In the genomic region with DNA sequence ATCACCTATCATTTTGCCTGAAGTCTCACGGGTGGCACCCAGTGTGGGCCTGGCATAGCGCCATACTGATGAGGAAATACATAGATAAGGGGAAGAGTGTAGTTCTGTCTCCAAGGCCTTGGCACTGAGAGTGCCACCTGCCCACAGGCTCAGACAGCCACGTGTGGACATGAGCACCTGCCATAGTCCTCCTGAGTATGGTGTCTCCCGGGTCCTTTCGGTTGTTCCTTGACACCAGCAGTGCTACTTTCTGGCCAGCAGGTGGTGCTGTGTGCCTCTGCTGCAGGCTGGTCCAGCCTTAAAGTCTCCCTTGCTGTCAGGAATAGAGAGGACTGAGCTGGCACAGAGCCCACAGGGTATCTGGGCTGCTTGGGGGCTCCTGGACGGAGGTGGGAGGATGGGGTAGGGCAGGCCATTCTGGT, we compare ENCODE assay signal across 8 mouse cellular contexts. TPM values are rescaled to one million over a fixed set of nuclear protein-coding genes. Genes with fewer than 3 reads are reported as not detected.
A peak's percentile ranks its signal among the peaks of the same experiment; 100 is the strongest.
DNase-seq lines count a peak whose midpoint lies in the region; ATAC-seq and TF ChIP-seq lines count a peak whose summit lies in the region.

No protein-coding gene starts in this region.

- ATAC-seq in kidney, embryonic 14.5 days (ENCODE audit: low FRiP score, low TSS enrichment): peak; percentile 78

- DNase-seq in A20 (ENCODE audit: low read depth, low spot score) (peak; percentile 94), liver (peak; percentile 88)
- DNase-seq in heart, embryonic 10.5 days (ENCODE audit: low spot score): peak; percentile 96
- peak; percentile 48 to 75 for DNase-seq in monocyte, adult 2 months (ENCODE audit: low read depth in 1 of 2, low spot score in 2 of 2)
- peak; percentile 67 to 84 for DNase-seq in spleen, postnatal 14 days (ENCODE audit: low spot score in 2 of 2)

- H3K4me2 ChIP-seq in kidney, embryonic 14.5 days (replicated peaks; ENCODE audit: low read depth, low read length): no peak overlapping the region

- no peak overlapping the region for H3K4me3 ChIP-seq in bone marrow macrophage, adult 2 months (ENCODE audit: insufficient read depth, low read length)
- H3K4me3 ChIP-seq in embryonic fibroblast, embryonic 13.5 days (ENCODE audit: insufficient read depth, low read length): no peak overlapping the region
- H3K4me3 ChIP-seq in heart, embryonic 10.5 days: peak overlapping the region; percentile 53
- no peak overlapping the region for H3K4me3 ChIP-seq in kidney, embryonic 14.5 days (ENCODE audit: low read length)

- WGBS in heart, embryonic 10.5 days: 16% methylated on average over 6 of the region's 6 CpGs
- 18% methylated on average over 6 of the region's 6 CpGs for WGBS in kidney, embryonic 14.5 days

- TF ChIP-seq CTCF in bone marrow macrophage, adult 2 months (IDR thresholded peaks at IDR 0.05; ENCODE audit: low read depth, low read length): peak; percentile 83
- peak; percentile 99 for TF ChIP-seq CTCF in embryonic fibroblast, embryonic 13.5 days (IDR thresholded peaks at IDR 0.05; ENCODE audit: borderline replicate concordance, insufficient read depth, low read length)

- no peak overlapping the region for H3K9ac ChIP-seq in kidney, embryonic 14.5 days (ENCODE audit: low read depth, low read length)

- peak overlapping the region; percentile 88; the same call in 1 of the 2 replicates for H3K27ac ChIP-seq in bone marrow macrophage, adult 2 months (ENCODE audit: insufficient read depth, low read depth, low read length)
- H3K27ac ChIP-seq in embryonic fibroblast, embryonic 13.5 days (ENCODE audit: insufficient read depth, low read length): no peak overlapping the region
- H3K27ac ChIP-seq in heart, embryonic 10.5 days: peak overlapping the region; percentile 94
- H3K27ac ChIP-seq in kidney, embryonic 14.5 days (ENCODE audit: low read depth, low read length): no peak overlapping the region; the same call in 1 of the 2 replicates

- no peaks in the 10 kb centered on the region for H3K36me3 ChIP-seq in heart, embryonic 10.5 days
- no peaks in the 10 kb centered on the region for H3K36me3 ChIP-seq in kidney, embryonic 14.5 days (ENCODE audit: control insufficient read depth, insufficient read depth, low read length)

- H3K4me1 ChIP-seq in bone marrow macrophage, adult 2 months (ENCODE audit: control insufficient read depth, insufficient read depth, low read length): peaks cover 62% of the 10 kb centered on the region
- peaks cover 4% of the 10 kb centered on the region; the same call in 1 of the 2 replicates for H3K4me1 ChIP-seq in embryonic fibroblast, embryonic 13.5 days (ENCODE audit: control insufficient read depth, insufficient read depth, low read length)
- H3K4me1 ChIP-seq in heart, embryonic 10.5 days: peaks cover 63% of the 10 kb centered on the region
- H3K4me1 ChIP-seq in kidney, embryonic 14.5 days (ENCODE audit: control insufficient read depth, insufficient read depth, low read length): peaks cover 23% of the 10 kb centered on the region

- no peak for TF ChIP-seq POLR2A in bone marrow macrophage, adult 2 months (IDR thresholded peaks at IDR 0.05; ENCODE audit: borderline replicate concordance, low read depth, low read length)
- TF ChIP-seq POLR2A in embryonic fibroblast, embryonic 13.5 days (IDR thresholded peaks at IDR 0.05; ENCODE audit: low read depth, low read length): no peak

- H3K9me3 ChIP-seq in heart, embryonic 10.5 days: no peaks in the 10 kb centered on the region
- no peaks in the 10 kb centered on the region for H3K9me3 ChIP-seq in kidney, embryonic 14.5 days (ENCODE audit: control insufficient read depth, low read length)

- H3K27me3 ChIP-seq in heart, embryonic 10.5 days (ENCODE audit: insufficient read depth, poor library complexity, severe bottlenecking): 0 out of 2 replicates have a peak, but pooled peaks cover 8% of the 10 kb centered on the region
- H3K27me3 ChIP-seq in kidney, embryonic 14.5 days (ENCODE audit: control insufficient read depth, insufficient read depth, low read length): 0 out of 2 replicates have a peak, but pooled peaks cover 2% of the 10 kb centered on the region

RNA-seq across cellular contexts. Expression of a gene that starts 36.1 kb away (rescaled TPM):
- 136 and 152 TPM in 2 replicates for polyA plus RNA-seq in bone marrow macrophage, adult 2 months (2012; ENCODE audit: insufficient read depth, insufficient read length, missing spikeins)
- 0.44 TPM in 1 of 2 replicates, not detected in the other for polyA plus RNA-seq in embryonic fibroblast, embryonic 13.5 days (2011; ENCODE audit: insufficient read length, low read depth, missing spikeins)
- 2.2 and 3.8 TPM in 2 replicates for polyA plus RNA-seq in heart, embryonic 10.5 days (2016; fragmentation: Nextera tagmentation; extraction: Ambion mirVana)
- polyA plus RNA-seq in kidney, embryonic 14.5 days (2014; fragmentation: Nextera tagmentation; extraction: Ambion mirVana): 9.5 and 9.6 TPM in 2 replicates

RNA-seq across cellular contexts. Expression of a gene that starts 49.1 kb away (rescaled TPM):
- 129 and 138 TPM in 2 replicates for polyA plus RNA-seq in bone marrow macrophage, adult 2 months (2012; ENCODE audit: insufficient read depth, insufficient read length, missing spikeins)
- polyA plus RNA-seq in embryonic fibroblast, embryonic 13.5 days (2011; ENCODE audit: insufficient read length, low read depth, missing spikeins): 296 and 366 TPM in 2 replicates
- polyA plus RNA-seq in heart, embryonic 10.5 days (2016; fragmentation: Nextera tagmentation; extraction: Ambion mirVana): 281 and 310 TPM in 2 replicates
- polyA plus RNA-seq in kidney, embryonic 14.5 days (2014; fragmentation: Nextera tagmentation; extraction: Ambion mirVana): 297 and 364 TPM in 2 replicates

Comparison
In these comparisons a context has a peak if more than half of its experiments do, and no peak if none do; other contexts are left out.
1. H3K27ac ChIP-seq: peak in bone marrow macrophage, adult 2 months (single experiment) and heart, embryonic 10.5 days (single experiment); none in embryonic fibroblast, embryonic 13.5 days (single experiment) and kidney, embryonic 14.5 days (single experiment).
2. RNA of a gene that starts 36.1 kb away (polyA plus RNA-seq): 136 to 152 TPM in bone marrow macrophage, adult 2 months; 9.5 to 9.6 TPM in kidney, embryonic 14.5 days, 2.2 to 3.8 TPM in heart, embryonic 10.5 days and 0.44 TPM in embryonic fibroblast, embryonic 13.5 days; every median in the first group is over 10 times any median in the second.
3. Peak in every context shown above with its lines, with median percentiles within 50 percentile points of each other: DNase-seq.